Mouse (Mus musculus) MEL (cell line): ENCODE data around the gene Hpse2. TPM values are rescaled to one million over a fixed set of nuclear protein-coding genes. Genes with fewer than 3 reads are reported as not detected.

Source experiments
- DNase-seq: peaks from one replicate; pipeline ENCODE4 v3.0.0; 2011; ENCODE audit warnings: low read depth, low spot score
- H3K27ac ChIP-seq: 2 replicates; pipeline ENCODE4 v1.5.1; 2012; ENCODE audit warnings: low read depth, mild to moderate bottlenecking, control low read depth, low read length, moderate library complexity; ENCODE audit not compliant: control insufficient read depth
- H3K27me3 ChIP-seq, 2 experiments: fragments of 150-350 bp in 1 of 2; sonication (generic) in 1 of 2; 2 replicates each; pipeline ENCODE4 v1.6.1; 2012; ENCODE audit warnings: low read length in 2 of 2, mild to moderate bottlenecking in 2 of 2, improper control_type of control experiment in 1 of 2, moderate library complexity in 1 of 2; ENCODE audit not compliant: insufficient read depth in 2 of 2, control insufficient read depth in 1 of 2
- H3K36me3 ChIP-seq, 2 experiments: 2 replicates each; pipeline ENCODE4 v1.6.1; 2012 to 2014; ENCODE audit warnings: low read length in 2 of 2, improper control_type of control experiment in 1 of 2, inconsistent platforms in 1 of 2, mild to moderate bottlenecking in 1 of 2; ENCODE audit not compliant: insufficient read depth in 2 of 2, control insufficient read depth in 1 of 2
- H3K4me1 ChIP-seq, 2 experiments: fragments of 150-350 bp in 1 of 2; sonication (generic) in 1 of 2; 2 replicates each; pipeline ENCODE4 v1.6.1; 2012; ENCODE audit warnings: low read length in 2 of 2, improper control_type of control experiment in 1 of 2, mild to moderate bottlenecking in 1 of 2; ENCODE audit not compliant: insufficient read depth in 2 of 2, control insufficient read depth in 1 of 2
- H3K4me3 ChIP-seq, 2 experiments: fragments of 150-350 bp in 1 of 2; sonication (generic) in 1 of 2; 2 replicates each; pipeline ENCODE4 v1.5.1; 2012; ENCODE audit warnings: low read depth in 2 of 2, low read length in 2 of 2, mild to moderate bottlenecking in 2 of 2, moderate library complexity in 2 of 2, control low read depth in 1 of 2, improper control_type of control experiment in 1 of 2; ENCODE audit not compliant: control insufficient read depth in 1 of 2, insufficient read depth in 1 of 2
- H3K79me2 ChIP-seq: 2 replicates; pipeline ENCODE4 v1.6.1; 2012; ENCODE audit warnings: mild to moderate bottlenecking, low read length, moderate library complexity; ENCODE audit not compliant: control insufficient read depth, poor library complexity, insufficient read depth
- H3K9ac ChIP-seq: 2 replicates; pipeline ENCODE4 v1.6.1; 2012; ENCODE audit warnings: low read depth, mild to moderate bottlenecking, control low read depth, low read length, moderate library complexity; ENCODE audit not compliant: control insufficient read depth, poor library complexity, severe bottlenecking
- H3K9me3 ChIP-seq: fragments of 150-350 bp; sonication (generic); replicated peaks from 2 replicates; pipeline ENCODE4 v1.6.1; 2012; ENCODE audit warnings: mild to moderate bottlenecking, low read length, improper control_type of control experiment, moderate library complexity; ENCODE audit not compliant: insufficient read depth
- BHLHE40 ChIP-seq: IDR thresholded peaks from 2 replicates; pipeline ENCODE4 v1.6.1; 2012; ENCODE audit warnings: low read depth, mild to moderate bottlenecking, inconsistent platforms, low read length, improper control_type of control experiment, borderline replicate concordance
- CHD1 ChIP-seq: IDR thresholded peaks from 2 replicates; pipeline ENCODE4 v1.6.1; 2012; ENCODE audit warnings: low read depth, mild to moderate bottlenecking, inconsistent platforms, low read length, improper control_type of control experiment
- ELF1 ChIP-seq: IDR thresholded peaks from 2 replicates; pipeline ENCODE4 v1.6.1; 2014; ENCODE audit warnings: low read depth, mild to moderate bottlenecking, inconsistent platforms, low read length, improper control_type of control experiment, moderate library complexity
- ETS1 ChIP-seq: IDR thresholded peaks from 2 replicates; pipeline ENCODE4 v1.6.1; 2012; ENCODE audit warnings: low read depth, mild to moderate bottlenecking, inconsistent platforms, low read length, improper control_type of control experiment, moderate library complexity
- GATA1 ChIP-seq: IDR thresholded peaks from 2 replicates; pipeline ENCODE4 v1.6.1; 2011; ENCODE audit warnings: low read depth, low read length, improper control_type of control experiment
- HCFC1 ChIP-seq: IDR thresholded peaks from 2 replicates; pipeline ENCODE4 v1.6.1; 2012; ENCODE audit warnings: low read depth, mild to moderate bottlenecking, inconsistent platforms, low read length, improper control_type of control experiment, moderate library complexity
- JUND ChIP-seq: IDR thresholded peaks from 2 replicates; pipeline ENCODE4 v1.6.1; 2011; ENCODE audit warnings: low read depth, mild to moderate bottlenecking, improper control_type of control experiment, low read length
- KAT2A ChIP-seq: conservative IDR thresholded peaks from 2 replicates; pipeline ENCODE4 v1.6.1; 2012; ENCODE audit warnings: low read depth, low read length, improper control_type of control experiment, inconsistent platforms
- MAFK ChIP-seq: IDR thresholded peaks from 2 replicates; pipeline ENCODE4 v1.6.1; 2011; ENCODE audit warnings: low read depth, mild to moderate bottlenecking, low read length, improper control_type of control experiment, borderline replicate concordance
- MAX ChIP-seq: IDR thresholded peaks from 2 replicates; pipeline ENCODE4 v1.6.1; 2011; ENCODE audit warnings: low read length, improper control_type of control experiment
- MAZ ChIP-seq: IDR thresholded peaks from 2 replicates; pipeline ENCODE4 v1.6.1; 2012; ENCODE audit warnings: low read depth, mild to moderate bottlenecking, inconsistent platforms, low read length, improper control_type of control experiment
- MEF2A ChIP-seq: IDR thresholded peaks from 2 replicates; pipeline ENCODE4 v1.6.1; 2014; ENCODE audit warnings: low read depth, mild to moderate bottlenecking, inconsistent platforms, low read length, improper control_type of control experiment; ENCODE audit not compliant: poor library complexity, insufficient replicate concordance, severe bottlenecking; ENCODE audit errors: extremely low read depth
- MXI1 ChIP-seq: IDR thresholded peaks from 2 replicates; pipeline ENCODE4 v1.6.1; 2011; ENCODE audit warnings: mild to moderate bottlenecking, low read depth, low read length, improper control_type of control experiment
- MYC ChIP-seq: IDR thresholded peaks from 2 replicates; pipeline ENCODE4 v1.6.1; 2011; ENCODE audit warnings: low read depth, mild to moderate bottlenecking, low read length, improper control_type of control experiment, moderate library complexity
- NRF1 ChIP-seq: IDR thresholded peaks from 2 replicates; pipeline ENCODE4 v1.6.1; 2014; ENCODE audit warnings: low read depth, mild to moderate bottlenecking, inconsistent platforms, low read length, improper control_type of control experiment, moderate library complexity; ENCODE audit not compliant: poor library complexity, insufficient read depth, severe bottlenecking
- POLR2A ChIP-seq, 2 experiments: IDR thresholded peaks; 2 replicates each; pipeline ENCODE4 v1.6.1; 2011 to 2012; ENCODE audit warnings: low read length in 2 of 2, mild to moderate bottlenecking in 2 of 2, control low read depth in 1 of 2, improper control_type of control experiment in 1 of 2, low read depth in 1 of 2, moderate library complexity in 1 of 2; ENCODE audit not compliant: control insufficient read depth in 1 of 2, insufficient read depth in 1 of 2, poor library complexity in 1 of 2
- RAD21 ChIP-seq: IDR thresholded peaks from 2 replicates; pipeline ENCODE4 v1.6.1; 2011; ENCODE audit warnings: mild to moderate bottlenecking, low read depth, low read length, improper control_type of control experiment
- SMC3 ChIP-seq: IDR thresholded peaks from 2 replicates; pipeline ENCODE4 v1.6.1; 2011; ENCODE audit warnings: low read depth, low read length, improper control_type of control experiment
- TAL1 ChIP-seq: IDR thresholded peaks from 2 replicates; pipeline ENCODE4 v1.6.1; 2012; ENCODE audit warnings: mild to moderate bottlenecking, inconsistent platforms, low read length, moderate library complexity, mixed read lengths
- TBP ChIP-seq: IDR thresholded peaks from 2 replicates; pipeline ENCODE4 v1.8.0; 2011; ENCODE audit warnings: low read depth, low read length, improper control_type of control experiment
- UBTF ChIP-seq: IDR thresholded peaks from 2 replicates; pipeline ENCODE4 v1.6.1; 2012; ENCODE audit warnings: low read depth, mild to moderate bottlenecking, inconsistent platforms, low read length, improper control_type of control experiment, moderate library complexity, borderline replicate concordance; ENCODE audit not compliant: insufficient read depth
- USF2 ChIP-seq, 2 experiments: IDR thresholded peaks; 2 replicates each; pipeline ENCODE4 v1.6.1; 2011 to 2012; ENCODE audit warnings: improper control_type of control experiment in 2 of 2, low read length in 2 of 2, borderline replicate concordance in 1 of 2, inconsistent platforms in 1 of 2, low read depth in 1 of 2, mild to moderate bottlenecking in 1 of 2; ENCODE audit not compliant: insufficient read depth in 1 of 2
- ZC3H11A ChIP-seq: IDR thresholded peaks from 2 replicates; pipeline ENCODE4 v1.6.1; 2012; ENCODE audit warnings: low read depth, mild to moderate bottlenecking, inconsistent platforms, low read length, improper control_type of control experiment
- ZNF384 ChIP-seq: IDR thresholded peaks from 2 replicates; pipeline ENCODE4 v1.6.1; 2012; ENCODE audit warnings: low read depth, mild to moderate bottlenecking, inconsistent platforms, low read length, improper control_type of control experiment
- polyA plus RNA-seq, 2 experiments: library from polyadenylated mRNA; stranded (reverse) in 1 of 2; unstranded in 1 of 2; fragments of >175 nt in 1 of 2; fragments of >200 nt in 1 of 2; gene quantifications; 2 replicates each; pipeline versions ENCODE4 v1.2.1 to v1.2.4; 2012; ENCODE audit warnings: low replicate concordance in 2 of 2, low read depth in 1 of 2; ENCODE audit not compliant: insufficient read length in 2 of 2, insufficient read depth in 1 of 2, missing spikeins in 1 of 2
- total RNA-seq: library from RNA; depleted of rRNA; stranded (reverse); fragments of 300-350 nt; gene quantifications from 2 replicates; pipeline ENCODE4 v1.2.3, GENCODE M21; 2012

Hpse2 gene
- total and polyA plus RNA-seq, 3 experiments = not detected

DNA sequence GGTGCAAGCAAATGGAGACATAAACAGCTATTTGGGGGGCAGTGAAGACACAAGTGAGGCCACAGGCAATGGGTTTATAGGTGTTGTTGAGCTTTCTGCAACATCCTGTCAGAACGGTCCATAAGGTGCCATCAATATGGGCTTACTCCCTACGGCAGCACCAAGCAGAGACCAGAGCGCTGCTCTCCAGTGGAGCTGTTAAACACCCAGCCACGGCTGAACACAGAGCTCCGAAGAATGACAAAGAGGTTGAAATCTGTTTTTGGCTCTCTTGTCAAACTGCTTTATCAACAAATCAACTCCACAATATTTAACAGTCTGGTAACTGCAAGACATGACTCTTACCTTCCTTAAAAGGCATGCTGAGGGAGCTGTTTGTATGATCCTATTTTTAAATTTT lies 537.7 kb downstream of the Hpse2 start:
- Histone ChIP-seq H3K36me3 (no peaks in the 10 kb centered on the region), H3K4me1 (no peaks in the 10 kb centered on the region), H3K4me3 (no peak overlapping the region), H3K27me3 (peaks cover 1 to 8% of the 10 kb centered on the region in 2 experiments), H3K9ac (no peak overlapping the region), H3K9me3 (no peaks in the 10 kb centered on the region), H3K79me2 (no peaks in the 10 kb centered on the region), H3K27ac (no peak overlapping the region)
- no peak for DNase-seq
- TF ChIP-seq UBTF (no peak), ZC3H11A (no peak), POLR2A (IDR thresholded peaks at IDR 0.05; ENCODE audit: control insufficient read depth in 1 of 2, insufficient read depth in 1 of 2, low read depth in 1 of 2, low read length in 2 of 2, poor library complexity in 1 of 2) (no peak), TAL1 (no peak), KAT2A (no peak), RAD21 (no peak), MXI1 (no peak), ETS1 (no peak), ELF1 (no peak), USF2 (IDR thresholded peaks at IDR 0.05; ENCODE audit: borderline replicate concordance in 1 of 2, insufficient read depth in 1 of 2, low read depth in 1 of 2, low read length in 2 of 2) (no peak), NRF1 (no peak)

- H3K36me3 ChIP-seq = no peaks in the 10 kb centered on the region
- H3K4me1 ChIP-seq = no peaks in the 10 kb centered on the region
- no peak overlapping the region for H3K9ac ChIP-seq
- no peaks in the 10 kb centered on the region for H3K9me3 ChIP-seq
- H3K4me3 ChIP-seq = no peak overlapping the region
- no peaks in the 10 kb centered on the region for H3K79me2 ChIP-seq
- no peak for DNase-seq
- no peak overlapping the region for H3K27ac ChIP-seq
- peaks cover 4 to 9% of the 10 kb centered on the region in 2 experiments; a peak in 3 of 4 replicates for H3K27me3 ChIP-seq
- TF ChIP-seq MAX = no peak
Measured at GRCm38 (mm10) chr19:42839621-42840294, 548.4 kb downstream of the Hpse2 start.

GRCm38 (mm10) chr19:42839118-42839517 lies 549.0 kb downstream of the Hpse2 start:
- H3K9ac ChIP-seq = no peak overlapping the region
- no peak for DNase-seq
- no peak overlapping the region for H3K27ac ChIP-seq
- H3K9me3 ChIP-seq = no peaks in the 10 kb centered on the region
- H3K4me3 ChIP-seq = no peak overlapping the region
- no peaks in the 10 kb centered on the region for H3K79me2 ChIP-seq
- no peaks in the 10 kb centered on the region for H3K36me3 ChIP-seq
- H3K4me1 ChIP-seq = no peaks in the 10 kb centered on the region
- H3K27me3 ChIP-seq = peaks cover 4 to 9% of the 10 kb centered on the region in 2 experiments; a peak in 3 of 4 replicates
- no peak for TF ChIP-seq BHLHE40
- no peak for TF ChIP-seq ELF1
- no peak for TF ChIP-seq TBP
- no peak for TF ChIP-seq POLR2A (IDR thresholded peaks at IDR 0.05; ENCODE audit: control insufficient read depth in 1 of 2, insufficient read depth in 1 of 2, low read depth in 1 of 2, low read length in 2 of 2, poor library complexity in 1 of 2)
- no peak for TF ChIP-seq KAT2A
- TF ChIP-seq JUND = no peak
- TF ChIP-seq GATA1 = no peak
- TF ChIP-seq TAL1 = no peak
- TF ChIP-seq MAZ = no peak
- TF ChIP-seq MEF2A = no peak
- no peak for TF ChIP-seq MYC
- no peak for TF ChIP-seq USF2 (IDR thresholded peaks at IDR 0.05; ENCODE audit: borderline replicate concordance in 1 of 2, insufficient read depth in 1 of 2, low read depth in 1 of 2, low read length in 2 of 2)
- no peak for TF ChIP-seq HCFC1
- no peak for TF ChIP-seq CHD1
- no peak for TF ChIP-seq MAFK
- no peak for TF ChIP-seq SMC3
- no peak for TF ChIP-seq ZNF384
